Mouse (Mus musculus) forebrain, postnatal 0 days (tissue): ENCODE data around the gene Mok. TPM values are rescaled to one million over a fixed set of nuclear protein-coding genes. Genes with fewer than 3 reads are reported as not detected.

ENCODE experiments used
- ATAC-seq: fragments of 200-750 bp; cut with Nextera tagmentation; 2 replicates; pipeline ENCODE4 v1.8.0; 2017; ENCODE audit warnings: mild to moderate bottlenecking, moderate library complexity
- DNase-seq: peaks from one replicate; pipeline ENCODE4 v3.0.0-alpha.2; 2015
- H3K27ac ChIP-seq: fragments of 300-500 bp; sonication (generic); 2 replicates; pipeline ENCODE4 v1.5.1; 2014; ENCODE audit warnings: low read depth, mild to moderate bottlenecking, antibody characterized with exemption, low read length, moderate library complexity, mixed read lengths
- H3K27me3 ChIP-seq: fragments of 300-500 bp; sonication (generic); 2 replicates; pipeline ENCODE4 v1.6.1; 2014; ENCODE audit warnings: mild to moderate bottlenecking, low read length, mixed read lengths; ENCODE audit not compliant: insufficient read depth
- H3K36me3 ChIP-seq: fragments of 300-500 bp; sonication (generic); 2 replicates; pipeline ENCODE4 v1.6.1; 2014; ENCODE audit warnings: mild to moderate bottlenecking, moderate library complexity; ENCODE audit not compliant: insufficient read depth
- H3K4me1 ChIP-seq: fragments of 300-500 bp; sonication (generic); 2 replicates; pipeline ENCODE4 v1.6.1; 2014; ENCODE audit warnings: antibody characterized with exemption; ENCODE audit not compliant: insufficient read depth
- H3K4me2 ChIP-seq: fragments of 300-500 bp; sonication (generic); 2 replicates; pipeline ENCODE4 v1.6.1; 2014; ENCODE audit warnings: low read depth, mild to moderate bottlenecking, moderate library complexity
- H3K4me3 ChIP-seq: fragments of 300-500 bp; sonication (generic); 2 replicates; pipeline ENCODE4 v1.5.1; 2014; ENCODE audit warnings: low read depth, low read length, mixed read lengths
- H3K9ac ChIP-seq: fragments of 300-500 bp; sonication (generic); 2 replicates; pipeline ENCODE4 v1.6.1; 2014; ENCODE audit warnings: mild to moderate bottlenecking
- H3K9me3 ChIP-seq: fragments of 300-500 bp; sonication (generic); 2 replicates; pipeline ENCODE4 v1.6.1; 2016; ENCODE audit warnings: low read length
- CTCF ChIP-seq: sonication (generic); IDR thresholded peaks from 2 replicates; pipeline ENCODE4 v1.5.1; 2016; ENCODE audit warnings: antibody characterized with exemption, control low read depth, low read depth
- WGBS: fragments of 180-500 bp; shearing (Covaris S2); extraction: QIAGEN DNeasy Blood & Tissue Kit; methylation state at CpG from one replicate; pipeline ENCODE4 v1.1.7; 2014; 5-methylcytosine and 5-hydroxymethylcytosine counted together
- polyA plus RNA-seq: library from polyadenylated mRNA; unstranded; fragments of >200 nt; fragmentation: Nextera tagmentation; extraction: Ambion mirVana; gene quantifications from 2 replicates; pipeline ENCODE4 v1.2.1, GENCODE M21; 2015
- total RNA-seq: library from RNA; depleted of rRNA; stranded (reverse); fragments of >200 nt; gene quantifications from 2 replicates; pipeline ENCODE4 v1.2.3, GENCODE M21; 2014

Gene Mok
- total and polyA plus RNA-seq, 2 experiments from 2014 or later, result 20.5 to 20.6 TPM

DNA sequence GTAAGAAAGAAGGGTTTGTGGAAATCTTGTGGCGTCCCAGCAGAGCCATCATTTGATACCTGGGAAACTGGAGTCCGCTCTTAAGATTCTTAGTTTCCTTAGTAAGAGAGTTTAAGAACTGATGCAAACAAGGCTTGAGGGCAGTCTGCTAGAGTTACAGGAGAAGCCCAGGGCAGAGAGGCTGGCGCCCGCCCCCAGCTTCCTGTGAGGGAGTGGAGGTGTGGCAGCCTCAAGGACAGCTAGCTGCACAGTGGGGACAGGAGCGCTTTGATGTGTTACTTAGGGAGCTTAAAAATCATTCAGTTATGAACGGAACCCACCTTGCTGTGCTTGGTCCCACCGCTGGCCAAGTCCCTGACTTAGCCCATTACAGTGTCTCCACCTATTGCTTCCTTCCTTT lies 16.5 kb upstream of the Mok start:
- no peak for DNase-seq
- 90% methylated on average over 7 of the region's 7 CpGs for WGBS
- no peak overlapping the region for H3K4me2 ChIP-seq
- TF ChIP-seq CTCF, result no peak
- ATAC-seq, result no peak
- no peak overlapping the region for H3K4me3 ChIP-seq
- H3K27me3 ChIP-seq, result no peaks in the 10 kb centered on the region
- peaks cover 21% of the 10 kb centered on the region for H3K36me3 ChIP-seq
- no peaks in the 10 kb centered on the region for H3K4me1 ChIP-seq
- H3K9ac ChIP-seq, result no peak overlapping the region
- H3K9me3 ChIP-seq, result no peaks in the 10 kb centered on the region
- H3K27ac ChIP-seq, result no peak overlapping the region

DNA sequence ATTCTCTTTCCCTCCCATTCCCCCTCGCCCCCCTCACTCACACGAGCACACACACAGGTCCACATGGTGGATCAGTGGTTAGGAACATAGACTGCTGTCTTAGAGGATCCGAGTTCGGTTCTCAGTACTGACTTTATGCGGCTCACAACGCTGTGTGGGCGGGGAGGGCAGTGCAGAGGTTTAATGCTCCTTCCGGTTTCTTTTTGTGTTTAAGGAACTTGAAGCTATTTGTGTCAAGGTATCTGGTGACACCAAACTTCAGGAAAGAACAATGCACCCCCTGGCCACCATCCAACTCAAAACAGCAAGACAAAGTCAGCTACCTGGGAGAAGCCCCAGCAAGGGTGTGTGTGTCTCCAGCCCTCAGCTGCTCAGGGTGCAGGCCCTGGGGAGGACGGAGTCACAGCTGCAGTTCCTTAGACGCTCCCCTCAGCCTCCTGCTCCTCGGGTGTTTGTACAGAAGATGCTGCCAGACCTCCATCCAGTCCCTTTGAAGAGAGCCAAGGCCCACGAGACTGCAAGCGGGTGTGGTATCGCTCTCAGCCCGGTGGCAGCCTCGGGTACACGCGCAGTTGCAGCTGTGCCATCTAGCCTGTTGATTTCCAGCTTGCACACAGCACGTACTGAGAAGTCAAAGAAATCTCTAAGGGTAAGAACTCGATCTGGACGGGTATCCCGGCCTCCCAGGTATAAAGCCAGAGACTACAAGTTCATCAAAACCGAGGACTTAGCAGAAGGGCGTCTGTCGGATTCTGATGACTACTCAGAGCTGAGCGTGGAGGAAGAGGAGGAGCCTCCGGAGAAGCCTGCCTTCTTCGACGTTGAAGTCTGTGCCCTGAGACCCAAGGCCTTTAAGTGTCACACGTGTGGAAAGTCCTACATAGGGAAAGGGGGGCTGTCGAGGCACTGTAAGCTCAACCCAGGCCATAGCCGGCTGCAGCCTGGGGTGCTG lies 14.3 kb upstream of the Mok start:
- no peaks in the 10 kb centered on the region for H3K9me3 ChIP-seq
- ATAC-seq, result no peak
- peaks cover 5% of the 10 kb centered on the region; the same call in 1 of the 2 replicates for H3K4me1 ChIP-seq
- WGBS, result 86% methylated on average over 32 of the region's 32 CpGs
- no peak overlapping the region for H3K4me2 ChIP-seq
- no peaks in the 10 kb centered on the region for H3K27me3 ChIP-seq
- H3K36me3 ChIP-seq, result peaks cover 13% of the 10 kb centered on the region
- no peak for DNase-seq
- no peak overlapping the region for H3K27ac ChIP-seq
- H3K4me3 ChIP-seq, result no peak overlapping the region
- no peak for TF ChIP-seq CTCF
- H3K9ac ChIP-seq, result no peak overlapping the region

DNA sequence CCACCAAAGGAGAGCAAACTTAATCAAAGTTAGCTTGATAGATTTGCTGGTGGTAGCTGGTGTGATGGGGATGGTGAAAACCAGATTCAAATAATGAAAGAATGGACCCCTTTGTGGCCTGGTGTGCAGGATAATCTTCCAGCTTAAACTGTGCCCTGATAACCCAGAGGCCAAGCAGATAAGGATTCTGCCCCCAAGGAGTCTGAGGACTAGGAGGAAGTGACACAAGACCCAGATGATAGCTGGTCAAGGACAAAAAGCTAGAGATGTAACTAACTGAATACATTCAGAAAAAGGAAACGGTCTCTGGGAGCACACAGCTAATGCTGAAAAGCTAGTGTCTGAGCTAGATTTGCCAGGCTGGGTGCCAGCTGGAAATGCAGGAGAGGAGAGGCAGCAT lies 11.2 kb upstream of the Mok start:
- ATAC-seq, result no peak

DNA sequence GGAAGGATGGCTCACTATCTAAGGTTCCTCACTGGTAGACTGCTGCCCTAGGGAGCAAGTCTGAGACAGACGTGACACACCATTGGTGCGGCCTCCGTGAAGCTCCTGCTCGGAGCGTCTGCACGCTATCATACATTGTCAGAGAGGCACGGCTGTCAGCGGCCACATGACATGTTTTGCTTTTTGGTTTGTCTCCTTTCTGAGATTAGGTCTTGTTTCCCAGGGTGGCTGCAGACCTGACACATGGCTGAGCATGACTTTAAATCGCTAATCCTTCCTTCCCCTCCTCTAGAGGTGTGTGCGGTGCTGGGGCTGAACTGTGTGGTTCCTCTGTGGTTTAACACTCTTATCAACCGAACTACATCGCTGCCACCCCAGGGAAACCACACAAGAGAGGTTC lies 10.7 kb upstream of the Mok start:
- H3K4me1 ChIP-seq, result peaks cover 5% of the 10 kb centered on the region; the same call in 1 of the 2 replicates
- H3K4me2 ChIP-seq, result no peak overlapping the region
- H3K9ac ChIP-seq, result 0 out of 2 replicates have a peak overlapping the region, but pooled peaks have one; percentile 79
- WGBS, result 82% methylated on average over 12 of the region's 12 CpGs
- peaks cover under 1% of the 10 kb centered on the region; the same call in 1 of the 2 replicates for H3K27me3 ChIP-seq
- no peak for DNase-seq
- no peak for ATAC-seq
- TF ChIP-seq CTCF, result no peak
- no peak overlapping the region for H3K27ac ChIP-seq
- H3K9me3 ChIP-seq, result no peaks in the 10 kb centered on the region
- H3K36me3 ChIP-seq, result peaks cover 11% of the 10 kb centered on the region
- H3K4me3 ChIP-seq, result no peak overlapping the region

More for the DNA sequence above, 11.2 kb upstream of the Mok start:
- Histone ChIP-seq H3K9ac (no peak overlapping the region), H3K36me3 (peaks cover 13% of the 10 kb centered on the region), H3K9me3 (no peaks in the 10 kb centered on the region), H3K4me3 (no peak overlapping the region), H3K27me3 (no peaks in the 10 kb centered on the region), H3K27ac (no peak overlapping the region), H3K4me1 (peaks cover 5% of the 10 kb centered on the region; the same call in 1 of the 2 replicates), H3K4me2 (no peak overlapping the region)
- no peak for TF ChIP-seq CTCF
- WGBS, result 85% methylated on average over 1 of the region's 1 CpGs
- no peak for DNase-seq

DNA sequence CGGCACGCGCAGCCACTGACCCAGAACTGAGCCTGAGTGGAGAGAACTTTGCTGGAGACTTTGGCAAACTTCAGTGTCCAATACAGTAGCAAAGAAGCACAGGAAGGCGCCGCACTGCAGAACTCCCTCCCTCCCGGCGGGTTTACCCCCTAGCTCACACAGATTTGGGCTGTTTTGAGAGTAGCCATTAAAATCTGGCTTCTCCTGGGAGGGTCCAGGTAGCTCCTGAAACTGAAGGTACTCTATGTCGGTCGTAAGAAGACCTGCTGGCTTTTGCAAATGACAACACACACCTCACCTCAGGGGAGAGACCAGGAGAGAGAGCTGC lies 10.2 kb upstream of the Mok start:
- H3K4me2 ChIP-seq, result peak overlapping the region; percentile 84
- peaks cover 5% of the 10 kb centered on the region; the same call in 1 of the 2 replicates for H3K4me1 ChIP-seq
- TF ChIP-seq CTCF, result no peak
- no peaks in the 10 kb centered on the region for H3K9me3 ChIP-seq
- H3K27ac ChIP-seq, result no peak overlapping the region; the same call in 1 of the 2 replicates
- H3K9ac ChIP-seq, result peak overlapping the region; percentile 79
- ATAC-seq, result no peak
- 25% methylated on average over 9 of the region's 9 CpGs for WGBS
- peaks cover 6% of the 10 kb centered on the region for H3K36me3 ChIP-seq
- H3K27me3 ChIP-seq, result peaks cover 5% of the 10 kb centered on the region
- no peak for DNase-seq
- peak overlapping the region; percentile 87 for H3K4me3 ChIP-seq

DNA sequence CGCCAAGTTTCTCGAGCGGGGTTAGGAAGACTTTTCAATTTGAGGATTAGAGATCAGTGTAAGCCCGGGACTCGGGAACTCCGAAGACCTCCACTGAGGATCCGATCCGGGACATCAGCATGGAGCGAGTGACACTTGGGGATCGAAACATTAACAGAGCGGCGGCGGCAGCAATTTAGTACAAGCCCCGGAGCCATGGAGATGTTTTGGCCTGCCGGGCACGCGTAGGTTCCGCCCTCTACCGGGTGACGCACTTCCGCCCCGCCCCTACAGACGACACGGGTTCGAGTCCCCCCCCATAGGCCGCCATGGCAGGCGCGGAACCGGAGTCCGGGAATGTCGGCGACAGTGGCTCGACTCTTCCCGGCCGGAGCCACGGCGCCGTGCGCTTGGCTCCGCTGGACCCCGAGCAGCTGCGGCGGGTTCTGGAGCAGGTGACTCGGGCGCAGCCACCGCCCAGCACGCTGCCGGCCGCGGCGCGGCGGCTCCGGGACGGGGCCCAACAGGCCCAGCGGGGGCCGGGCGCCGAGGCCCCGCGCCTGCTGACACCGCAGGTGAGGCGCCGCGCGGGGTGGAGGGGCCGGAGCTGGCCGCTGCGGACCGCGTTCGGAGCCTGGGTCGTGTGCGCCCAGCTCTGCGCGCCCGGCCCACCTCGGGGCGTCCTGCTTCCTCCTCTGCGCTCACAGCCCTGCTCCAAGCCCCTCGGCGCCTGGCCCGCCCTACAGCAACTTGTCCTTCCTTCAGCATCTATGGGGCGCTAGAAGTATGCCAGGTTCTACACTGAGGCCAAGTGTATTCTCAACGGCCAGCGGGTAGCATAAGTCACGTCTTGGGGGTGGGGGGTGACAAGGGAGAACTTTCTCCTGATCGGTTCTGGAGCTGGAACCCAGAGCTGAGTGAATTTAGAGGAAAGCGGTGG lies 9.5 kb upstream of the Mok start, which contains the start of gene Zfp839:
Zfp839 (plus strand) TSS at position 244 of the 919 bp plus-strand sequence.
- Histone ChIP-seq H3K4me1 (peaks cover 5% of the 10 kb centered on the region; the same call in 1 of the 2 replicates), H3K27me3 (peaks cover 6% of the 10 kb centered on the region), H3K36me3 (no peaks in the 10 kb centered on the region), H3K4me2 (peak within 1 kb of the TSS; percentile 84), H3K9ac (peak within 1 kb of the TSS; percentile 79), H3K9me3 (no peaks in the 10 kb centered on the region), H3K4me3 (peak within 1 kb of the TSS; percentile 87), H3K27ac (peak within 1 kb of the TSS; percentile 57)
- DNase-seq (peak; percentile 88), ATAC-seq (peak; percentile 93)
- TF ChIP-seq CTCF, result peak; percentile 20; the same call in 1 of the 2 replicates
- under 1% methylated on average over 81 of the region's 89 CpGs for WGBS
